Mouse (Mus musculus): Measurements from ENCODE around the gene Tubb4b. TPM values are rescaled to one million over a fixed set of nuclear protein-coding genes. Genes with fewer than 3 reads are reported as not detected.
A peak's percentile ranks its signal among the peaks of the same experiment; 100 is the strongest.

Tubb4b gene
- polyA plus RNA-seq, 1 experiment from 2014 or later, result 462 TPM

DNA sequence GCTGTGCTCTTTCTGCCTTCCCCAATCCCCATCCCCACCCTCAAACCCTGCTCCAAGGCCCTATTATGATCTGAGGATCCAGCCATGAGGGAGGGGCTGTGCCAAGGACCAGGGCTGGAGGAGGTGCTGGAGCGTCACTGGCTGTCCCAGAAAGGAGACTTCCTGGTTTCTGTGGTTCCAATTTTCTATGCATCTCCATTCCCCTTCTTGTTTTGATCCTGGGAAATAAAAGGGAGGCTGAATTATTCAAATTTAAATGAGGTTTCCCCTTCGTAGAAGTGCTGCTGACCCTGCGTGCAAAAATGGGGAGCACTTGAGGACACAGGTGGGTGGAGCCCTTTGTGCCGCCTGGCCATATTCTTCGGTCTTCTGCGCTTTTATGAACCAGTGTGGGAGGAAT lies 41.8 kb downstream of the Tubb4b start:
- H3K27me3 ChIP-seq (replicated peaks), result no peaks in the 10 kb centered on the region; the same call in 1 of the 2 replicates
- H3K27ac ChIP-seq (replicated peaks), result 0 out of 2 replicates have a peak overlapping the region, but pooled peaks have one; percentile 11
- H3K36me3 ChIP-seq, result no peaks in the 10 kb centered on the region
- H3K4me2 ChIP-seq, result peak overlapping the region; percentile 89
- WGBS, result 7% methylated on average over 6 of the region's 6 CpGs
- peaks cover 77% of the 10 kb centered on the region for H3K4me1 ChIP-seq
- H3K9ac ChIP-seq (replicated peaks), result peak overlapping the region; percentile 26; the same call in 1 of the 2 replicates
- peak overlapping the region; percentile 62 for H3K4me3 ChIP-seq (replicated peaks)
- ATAC-seq (ENCODE audit: low FRiP score), result no peak
- H3K9me3 ChIP-seq (replicated peaks), result no peaks in the 10 kb centered on the region

DNA sequence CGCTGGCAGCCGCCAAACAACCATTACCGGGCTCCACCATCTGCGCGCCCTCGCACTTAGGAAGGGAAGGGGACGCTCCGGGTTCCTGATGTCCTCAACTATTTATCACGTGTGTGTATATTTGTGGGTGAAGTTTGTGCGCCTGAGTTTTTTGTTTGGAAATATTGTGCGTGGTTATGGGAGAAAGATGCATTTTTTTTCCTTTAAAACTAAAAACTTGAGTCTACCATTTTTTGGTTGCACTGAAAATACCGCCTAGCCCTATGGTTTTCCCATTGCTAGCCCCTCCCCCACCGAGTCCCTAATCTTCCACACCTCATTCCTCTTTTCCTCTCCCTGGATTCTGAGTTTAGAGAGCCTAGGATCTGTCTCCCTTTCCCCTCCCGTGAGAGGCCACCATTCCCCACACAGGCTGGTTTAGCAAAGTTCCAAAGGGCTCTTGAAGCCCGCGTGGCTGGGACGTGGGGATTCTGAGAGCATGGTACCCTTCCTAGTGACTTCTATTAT lies 42.6 kb downstream of the Tubb4b start:
- no peaks in the 10 kb centered on the region; the same call in 1 of the 2 replicates for H3K27me3 ChIP-seq (replicated peaks)
- H3K4me1 ChIP-seq, result peaks cover 84% of the 10 kb centered on the region
- 0% methylated on average over 17 of the region's 17 CpGs for WGBS
- no peaks in the 10 kb centered on the region for H3K9me3 ChIP-seq (replicated peaks)
- H3K36me3 ChIP-seq, result no peaks in the 10 kb centered on the region
- H3K4me3 ChIP-seq (replicated peaks), result peak overlapping the region; percentile 62
- H3K4me2 ChIP-seq, result peak overlapping the region; percentile 89
- peak overlapping the region; percentile 57 for H3K9ac ChIP-seq (replicated peaks)
- H3K27ac ChIP-seq (replicated peaks), result peak overlapping the region; percentile 81
- ATAC-seq (ENCODE audit: low FRiP score), result no peak

DNA sequence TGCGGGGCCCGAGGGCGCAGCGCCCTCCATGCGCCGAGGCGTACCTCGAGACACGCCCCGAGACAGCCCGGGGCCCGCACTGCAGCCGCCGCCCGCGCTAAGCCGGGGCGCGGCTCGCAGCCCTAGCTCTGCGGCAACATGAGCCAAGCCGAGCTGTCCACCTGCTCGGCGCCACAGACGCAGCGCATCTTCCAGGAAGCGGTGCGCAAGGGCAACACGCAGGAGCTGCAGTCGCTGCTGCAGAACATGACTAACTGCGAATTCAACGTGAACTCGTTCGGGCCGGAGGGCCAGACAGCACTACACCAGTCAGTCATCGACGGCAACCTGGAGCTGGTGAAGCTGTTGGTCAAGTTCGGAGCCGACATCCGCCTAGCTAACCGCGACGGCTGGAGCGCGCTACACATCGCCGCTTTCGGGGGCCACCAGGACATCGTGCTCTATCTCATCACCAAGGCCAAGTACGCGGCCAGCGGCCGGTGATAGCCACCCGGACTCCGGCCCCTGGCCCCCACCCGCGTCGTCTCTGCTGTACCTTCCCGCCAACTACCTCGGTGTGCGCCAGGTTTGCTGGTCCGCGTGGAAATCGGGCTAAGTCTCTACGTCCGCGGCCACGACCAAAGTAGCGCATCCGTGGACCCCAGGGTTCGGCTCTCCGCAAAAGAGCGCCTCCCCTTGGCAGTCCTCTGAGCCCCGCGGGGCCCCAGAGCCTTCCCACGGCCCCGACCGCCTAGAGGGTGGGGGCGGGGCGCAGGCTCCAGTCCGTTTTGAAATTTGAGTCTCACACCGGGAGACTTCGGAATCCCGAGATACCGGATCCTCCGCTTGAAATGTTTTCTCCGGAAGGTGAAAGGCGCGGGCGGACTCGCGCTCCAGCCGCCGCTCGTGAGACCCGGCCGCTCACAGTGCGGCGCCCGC lies 43.3 kb downstream of the Tubb4b start:
- no peaks in the 10 kb centered on the region for H3K9me3 ChIP-seq (replicated peaks)
- ATAC-seq (ENCODE audit: low FRiP score), result peak; percentile 42
- peak overlapping the region; percentile 62 for H3K4me3 ChIP-seq (replicated peaks)
- peak overlapping the region; percentile 81 for H3K27ac ChIP-seq (replicated peaks)
- no peaks in the 10 kb centered on the region for H3K36me3 ChIP-seq
- peaks cover 87% of the 10 kb centered on the region for H3K4me1 ChIP-seq
- H3K27me3 ChIP-seq (replicated peaks), result no peaks in the 10 kb centered on the region; the same call in 1 of the 2 replicates
- H3K9ac ChIP-seq (replicated peaks), result peak overlapping the region; percentile 57
- peak overlapping the region; percentile 89 for H3K4me2 ChIP-seq
- under 1% methylated on average over 100 of the region's 100 CpGs for WGBS

DNA sequence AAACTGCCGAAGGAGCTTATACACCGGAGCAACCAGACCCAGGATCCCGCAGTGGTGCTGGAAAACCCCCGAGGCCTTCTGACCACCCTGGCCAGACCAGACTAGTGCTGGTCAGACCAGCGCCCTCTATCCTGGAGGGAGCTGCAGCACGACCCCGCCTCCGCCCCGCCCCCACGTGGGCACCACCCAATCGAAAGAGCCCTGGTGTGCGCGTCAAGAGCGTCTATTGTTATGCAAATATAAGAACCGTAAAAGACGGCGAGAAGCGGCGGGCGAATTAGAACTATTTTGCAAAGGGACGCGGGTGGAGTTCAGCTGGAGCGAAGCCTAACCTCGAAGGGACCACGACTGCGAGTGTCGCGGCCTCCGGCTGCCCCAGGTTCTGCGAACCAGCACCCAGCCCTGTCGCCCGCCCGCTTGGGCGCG lies 44.0 kb downstream of the Tubb4b start, which contains the start of gene Nrarp:
Gene Nrarp, plus strand, starts transcription at position 281 of the 426 bp plus-strand sequence.
- H3K27me3 ChIP-seq (replicated peaks), result no peaks in the 10 kb centered on the region; the same call in 1 of the 2 replicates
- peak; percentile 90 for ATAC-seq (ENCODE audit: low FRiP score)
- H3K27ac ChIP-seq (replicated peaks), result peak within 1 kb of the TSS; percentile 81
- WGBS, result under 1% methylated on average over 33 of the region's 35 CpGs
- no peaks in the 10 kb centered on the region for H3K36me3 ChIP-seq
- peak within 1 kb of the TSS; percentile 57 for H3K9ac ChIP-seq (replicated peaks)
- H3K9me3 ChIP-seq (replicated peaks), result no peaks in the 10 kb centered on the region
- H3K4me1 ChIP-seq, result peaks cover 86% of the 10 kb centered on the region
- peak within 1 kb of the TSS; percentile 89 for H3K4me2 ChIP-seq
- H3K4me3 ChIP-seq (replicated peaks), result peak within 1 kb of the TSS; percentile 62

DNA sequence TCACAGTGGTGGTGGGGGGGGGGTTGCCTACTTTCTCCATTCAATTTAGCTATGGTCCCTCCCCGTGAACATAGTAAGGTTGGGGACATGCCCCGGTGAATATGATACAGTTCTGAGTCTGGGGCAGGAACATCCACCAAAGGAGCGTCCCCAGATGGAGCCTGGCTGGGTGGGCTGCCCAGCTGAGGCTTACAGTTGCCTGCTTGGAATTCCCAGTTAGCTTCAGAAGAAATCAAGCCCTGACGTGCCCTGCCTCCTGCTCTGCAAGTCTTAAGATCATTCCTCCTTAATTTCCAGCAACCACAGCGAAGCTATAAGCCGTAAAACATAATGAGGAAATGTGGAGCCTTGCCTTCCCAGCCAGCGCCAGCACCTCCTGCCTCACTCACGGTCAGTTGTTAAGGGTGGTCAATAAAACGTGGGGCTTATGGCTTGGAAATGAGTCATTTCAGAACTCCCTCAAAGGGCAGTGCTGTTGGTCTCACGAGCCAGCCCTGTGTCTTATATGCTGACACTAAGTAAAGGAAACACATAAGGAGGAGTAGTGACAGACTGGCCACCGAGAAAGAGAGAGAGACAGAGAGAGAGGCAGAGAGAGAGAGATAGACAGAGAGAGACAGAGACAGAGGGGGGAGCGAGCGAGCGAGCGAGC lies 44.8 kb downstream of the Tubb4b start:
- H3K27ac ChIP-seq (replicated peaks), result peak overlapping the region; percentile 81
- H3K4me1 ChIP-seq, result peaks cover 79% of the 10 kb centered on the region
- H3K4me2 ChIP-seq, result peak overlapping the region; percentile 89
- peak overlapping the region; percentile 62 for H3K4me3 ChIP-seq (replicated peaks)
- no peaks in the 10 kb centered on the region for H3K9me3 ChIP-seq (replicated peaks)
- WGBS, result 18% methylated on average over 15 of the region's 15 CpGs
- no peaks in the 10 kb centered on the region for H3K36me3 ChIP-seq
- 0 out of 2 replicates have a peak overlapping the region, but pooled peaks have one; percentile 30 for H3K9ac ChIP-seq (replicated peaks)
- no peak for ATAC-seq (ENCODE audit: low FRiP score)
- H3K27me3 ChIP-seq (replicated peaks), result no peaks in the 10 kb centered on the region; the same call in 1 of the 2 replicates

DNA sequence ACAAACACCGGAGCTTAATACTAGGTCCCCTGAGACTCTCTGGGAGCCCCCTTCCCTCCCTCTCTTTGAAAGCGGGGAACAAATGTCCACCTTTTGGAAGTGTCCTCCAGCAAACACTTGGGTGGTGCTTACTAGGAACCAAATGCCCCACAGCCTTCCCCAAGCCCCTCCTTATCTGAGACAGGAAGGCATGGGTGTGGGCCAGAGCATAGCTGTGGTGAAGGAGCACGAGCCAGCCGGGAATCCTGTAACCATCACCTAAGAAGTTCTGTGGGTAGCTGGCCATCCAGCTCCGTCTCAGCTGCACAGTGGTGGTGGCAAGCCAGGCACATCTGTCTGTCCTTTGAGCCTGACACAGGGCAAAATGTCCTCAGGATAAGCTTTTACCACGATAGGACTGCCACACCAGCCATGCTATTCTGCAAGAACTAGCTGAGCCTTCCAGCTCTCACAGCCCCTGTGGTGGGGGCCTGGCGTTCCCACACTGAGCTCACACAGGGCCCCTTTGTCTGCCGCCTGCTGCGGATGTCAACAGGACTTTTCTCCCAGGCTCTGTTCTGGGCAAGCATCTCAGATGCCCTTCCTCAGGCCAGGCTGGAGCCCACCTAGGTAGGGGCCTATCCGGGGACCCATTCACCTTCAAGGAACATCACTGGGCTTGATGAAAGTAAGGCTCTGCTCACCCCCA lies 46.1 kb downstream of the Tubb4b start:
- Histone ChIP-seq H3K36me3 (no peaks in the 10 kb centered on the region), H3K4me3 (replicated peaks) (no peak overlapping the region), H3K27ac (replicated peaks) (peak overlapping the region; percentile 80), H3K4me2 (peak overlapping the region; percentile 32), H3K9ac (replicated peaks) (no peak overlapping the region), H3K9me3 (replicated peaks) (no peaks in the 10 kb centered on the region), H3K4me1 (peaks cover 68% of the 10 kb centered on the region), H3K27me3 (replicated peaks) (no peaks in the 10 kb centered on the region; the same call in 1 of the 2 replicates)
- ATAC-seq (ENCODE audit: low FRiP score), result no peak
- WGBS, result 15% methylated on average over 10 of the region's 10 CpGs

DNA sequence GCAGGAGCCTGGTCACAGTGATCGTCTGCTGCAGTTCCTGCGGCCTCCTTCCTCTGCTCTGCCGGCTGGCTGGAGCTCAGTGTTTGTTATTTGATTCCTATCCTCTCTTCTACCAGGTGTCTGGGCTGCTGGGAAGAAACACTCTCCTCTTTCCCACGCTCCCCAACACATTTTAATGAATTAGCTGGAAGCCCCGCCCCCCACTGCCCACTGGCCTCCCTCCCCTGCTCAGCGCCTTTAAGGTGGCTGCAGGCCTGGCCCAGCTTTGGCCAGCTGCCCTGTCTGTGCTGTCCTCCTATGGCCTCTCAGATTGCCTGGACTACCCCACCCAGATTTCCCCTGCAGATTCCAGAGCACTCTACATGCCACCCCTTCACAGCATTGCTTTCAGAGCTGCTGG lies 46.8 kb downstream of the Tubb4b start:
- Histone ChIP-seq H3K4me1 (peaks cover 63% of the 10 kb centered on the region), H3K9ac (replicated peaks) (no peak overlapping the region), H3K27me3 (replicated peaks) (no peaks in the 10 kb centered on the region; the same call in 1 of the 2 replicates), H3K36me3 (no peaks in the 10 kb centered on the region), H3K4me2 (peak overlapping the region; percentile 32), H3K9me3 (replicated peaks) (no peaks in the 10 kb centered on the region), H3K27ac (replicated peaks) (peak overlapping the region; percentile 80), H3K4me3 (replicated peaks) (peak overlapping the region; percentile 12; the same call in 1 of the 2 replicates)
- WGBS, result 6% methylated on average over 6 of the region's 6 CpGs
- ATAC-seq (ENCODE audit: low FRiP score), result peak; percentile 23

DNA sequence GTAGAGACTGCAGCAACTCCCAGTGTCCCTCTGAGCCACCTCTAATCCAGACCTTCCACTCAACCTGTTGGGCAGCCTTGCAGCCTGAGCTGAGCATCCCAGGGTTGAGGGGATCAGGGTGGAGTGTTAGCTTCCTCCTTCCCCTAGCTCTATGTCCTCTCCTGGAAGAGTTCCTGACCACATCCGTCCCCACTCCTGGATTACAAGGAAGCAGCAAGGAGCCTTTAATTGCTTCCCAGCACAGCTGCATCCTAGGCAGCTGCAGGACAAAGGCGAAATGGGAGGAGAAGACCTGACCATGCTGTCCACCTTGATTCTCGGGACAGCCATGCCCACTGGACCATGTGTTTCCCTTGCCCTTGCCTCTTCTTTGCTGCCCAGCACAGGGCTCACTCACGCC lies 47.4 kb downstream of the Tubb4b start:
- Histone ChIP-seq H3K4me1 (peaks cover 58% of the 10 kb centered on the region), H3K36me3 (no peaks in the 10 kb centered on the region), H3K4me2 (peak overlapping the region; percentile 32), H3K4me3 (replicated peaks) (peak overlapping the region; percentile 12; the same call in 1 of the 2 replicates), H3K9ac (replicated peaks) (0 out of 2 replicates have a peak overlapping the region, but pooled peaks have one; percentile 8), H3K9me3 (replicated peaks) (no peaks in the 10 kb centered on the region), H3K27ac (replicated peaks) (peak overlapping the region; percentile 80), H3K27me3 (replicated peaks) (no peaks in the 10 kb centered on the region; the same call in 1 of the 2 replicates)
- ATAC-seq (ENCODE audit: low FRiP score), result no peak
- 26% methylated on average over 4 of the region's 4 CpGs for WGBS

DNA sequence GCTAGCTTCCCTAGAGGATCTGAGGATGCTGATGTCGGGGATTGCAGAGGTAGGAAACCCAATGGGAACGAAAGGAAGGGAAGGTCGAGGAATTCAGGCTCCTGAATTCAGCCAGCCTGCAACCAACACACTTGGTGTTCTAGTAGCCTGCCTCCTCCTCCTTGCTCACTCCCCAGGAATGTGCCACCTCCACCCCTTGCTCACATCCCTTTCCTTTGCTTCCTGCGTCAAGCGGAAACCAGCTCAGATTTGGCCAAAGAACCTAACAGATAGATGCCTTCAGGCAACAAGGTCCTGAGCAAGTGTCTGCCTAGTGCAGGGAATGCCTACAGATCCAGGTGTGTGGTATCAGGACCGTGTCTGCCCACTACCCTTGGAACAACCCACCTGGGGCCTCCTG lies 47.9 kb downstream of the Tubb4b start:
- H3K4me1 ChIP-seq, result peaks cover 53% of the 10 kb centered on the region
- H3K4me3 ChIP-seq (replicated peaks), result no peak overlapping the region
- H3K9me3 ChIP-seq (replicated peaks), result no peaks in the 10 kb centered on the region
- peak overlapping the region; percentile 32 for H3K4me2 ChIP-seq
- ATAC-seq (ENCODE audit: low FRiP score), result no peak
- H3K9ac ChIP-seq (replicated peaks), result 0 out of 2 replicates have a peak overlapping the region, but pooled peaks have one; percentile 14
- no peaks in the 10 kb centered on the region for H3K36me3 ChIP-seq
- 60% methylated on average over 6 of the region's 6 CpGs for WGBS
- peak overlapping the region; percentile 80 for H3K27ac ChIP-seq (replicated peaks)
- H3K27me3 ChIP-seq (replicated peaks), result no peaks in the 10 kb centered on the region; the same call in 1 of the 2 replicates

DNA sequence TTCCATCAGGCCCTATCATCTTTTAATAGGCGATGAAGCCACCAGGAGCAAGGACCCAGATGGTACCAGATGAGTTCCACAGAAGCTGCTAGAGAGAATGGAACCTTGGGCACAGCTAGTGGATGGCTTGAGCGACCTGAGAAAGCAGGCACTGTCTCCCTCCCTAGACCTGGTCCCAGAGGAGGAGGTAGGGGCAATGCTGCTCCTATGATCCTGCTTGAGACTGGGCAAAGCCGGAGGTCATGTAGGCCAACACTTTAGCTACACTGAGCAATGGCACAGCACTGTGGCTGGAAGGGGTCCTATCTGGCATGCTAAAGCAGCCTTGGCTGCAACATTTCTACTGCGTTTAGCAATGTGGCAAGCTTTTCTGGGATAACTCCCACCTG lies 48.8 kb downstream of the Tubb4b start:
- H3K36me3 ChIP-seq, result no peaks in the 10 kb centered on the region
- no peak overlapping the region for H3K4me3 ChIP-seq (replicated peaks)
- no peak overlapping the region for H3K27ac ChIP-seq (replicated peaks)
- peaks cover 49% of the 10 kb centered on the region for H3K4me1 ChIP-seq
- no peak for ATAC-seq (ENCODE audit: low FRiP score)
- H3K9me3 ChIP-seq (replicated peaks), result no peaks in the 10 kb centered on the region
- H3K9ac ChIP-seq (replicated peaks), result no peak overlapping the region
- no peaks in the 10 kb centered on the region; the same call in 1 of the 2 replicates for H3K27me3 ChIP-seq (replicated peaks)
- WGBS, result 87% methylated on average over 4 of the region's 4 CpGs
- H3K4me2 ChIP-seq, result no peak overlapping the region

Measured in neural tube, embryonic 15.5 days (tissue).